Mouse (Mus musculus) c-Kit-positive CD71-positive TER-119-negative erythroid progenitor cells, embryonic 14.5 days (primary cell): ENCODE results near the gene Serpinh1.

Experiments
- DNase-seq: peaks from one replicate; pipeline ENCODE4 v3.0.0-alpha.2; 2013; ENCODE audit warnings: low read depth

The Serpinh1 gene

GRCm38 (mm10) chr7:99326128-99326527, 26.9 kb downstream of the Serpinh1 start:
- no peak for DNase-seq

GRCm38 (mm10) chr7:99324810-99325209, 28.2 kb downstream of the Serpinh1 start:
- DNase-seq = no peak

- no peak for DNase-seq
Measured at GRCm38 (mm10) chr7:99323321-99323700, 29.7 kb downstream of the Serpinh1 start.

GRCm38 (mm10) chr7:99322691-99323320, 30.2 kb downstream of the Serpinh1 start:
- no peak for DNase-seq

- no peak for DNase-seq
Measured at GRCm38 (mm10) chr7:99320524-99320923, 32.5 kb downstream of the Serpinh1 start.

- no peak for DNase-seq
Measured at GRCm38 (mm10) chr7:99317475-99317874, 35.6 kb downstream of the Serpinh1 start.

- DNase-seq = no peak
Measured at GRCm38 (mm10) chr7:99316207-99316606, 36.8 kb downstream of the Serpinh1 start.

- no peak for DNase-seq
Measured at GRCm38 (mm10) chr7:99314565-99314964, 38.5 kb downstream of the Serpinh1 start.

GRCm38 (mm10) chr7:99313253-99313652, 39.8 kb downstream of the Serpinh1 start:
- no peak for DNase-seq

- no peak for DNase-seq
Measured at GRCm38 (mm10) chr7:99312671-99313143, 40.3 kb downstream of the Serpinh1 start.

GRCm38 (mm10) chr7:99312058-99312457, 41.0 kb downstream of the Serpinh1 start:
- no peak for DNase-seq

- DNase-seq = no peak
Measured at GRCm38 (mm10) chr7:99311433-99311832, 41.6 kb downstream of the Serpinh1 start.

GRCm38 (mm10) chr7:99306640-99307039, 46.4 kb downstream of the Serpinh1 start:
- DNase-seq = no peak

GRCm38 (mm10) chr7:99305688-99306087, 47.4 kb downstream of the Serpinh1 start:
- no peak for DNase-seq

GRCm38 (mm10) chr7:99304949-99305372, 48.1 kb downstream of the Serpinh1 start:
- no peak for DNase-seq

GRCm38 (mm10) chr7:99304029-99304428, 49.0 kb downstream of the Serpinh1 start:
- DNase-seq = no peak

GRCm38 (mm10) chr7:99300650-99301175, 52.3 kb downstream of the Serpinh1 start:
- no peak for DNase-seq
